Mouse (Mus musculus): Measurements from ENCODE around the gene Kcnk2. TPM values are rescaled to one million over a fixed set of nuclear protein-coding genes. Genes with fewer than 3 reads are reported as not detected.

Kcnk2 gene
- polyA plus RNA-seq, 1 experiment = 0.05 TPM

DNA sequence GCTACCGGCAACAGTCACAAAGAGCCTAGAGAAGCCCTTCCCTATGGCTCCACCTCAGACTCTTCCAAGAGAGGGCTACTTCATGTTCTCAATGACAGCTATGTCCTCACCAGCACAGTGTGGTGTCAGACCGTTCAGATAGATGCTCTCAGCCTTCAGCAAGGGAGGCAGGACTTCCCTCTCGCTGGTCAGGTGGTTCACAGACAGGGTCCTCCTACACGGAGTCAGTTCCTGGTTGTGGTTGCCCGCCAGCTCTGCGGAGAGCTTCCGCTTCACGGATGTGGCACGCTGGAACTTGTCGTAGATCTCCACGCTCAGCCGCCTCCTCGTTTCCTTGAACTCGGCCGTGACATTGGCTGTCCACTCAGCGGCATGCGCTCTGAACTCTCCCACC lies 192.4 kb downstream of the Kcnk2 start:
- DNase-seq (ENCODE audit: low read depth in 1 of 2, low spot score in 2 of 2) = no peak
- Histone ChIP-seq H3K4me1 (ENCODE audit: control insufficient read depth, insufficient read depth, insufficient read length) (no peaks in the 10 kb centered on the region), H3K27ac (ENCODE audit: insufficient read depth, low read length) (no peak overlapping the region), H3K4me3 (ENCODE audit: extremely low read depth, insufficient read depth, insufficient read length) (no peak overlapping the region), H3K36me3 (ENCODE audit: control insufficient read depth, insufficient read depth, low read length) (no peaks in the 10 kb centered on the region), H3K27me3 (ENCODE audit: control insufficient read depth, insufficient read depth, low read length) (no peaks in the 10 kb centered on the region)
- 88% methylated on average over 17 of the region's 17 CpGs for WGBS
- TF ChIP-seq CTCF (IDR thresholded peaks at IDR 0.05; ENCODE audit: extremely low read depth, insufficient read depth, insufficient read length, insufficient replicate concordance) (no peak), POLR2A (IDR thresholded peaks at IDR 0.05; ENCODE audit: low read depth, low read length) (no peak)

DNA sequence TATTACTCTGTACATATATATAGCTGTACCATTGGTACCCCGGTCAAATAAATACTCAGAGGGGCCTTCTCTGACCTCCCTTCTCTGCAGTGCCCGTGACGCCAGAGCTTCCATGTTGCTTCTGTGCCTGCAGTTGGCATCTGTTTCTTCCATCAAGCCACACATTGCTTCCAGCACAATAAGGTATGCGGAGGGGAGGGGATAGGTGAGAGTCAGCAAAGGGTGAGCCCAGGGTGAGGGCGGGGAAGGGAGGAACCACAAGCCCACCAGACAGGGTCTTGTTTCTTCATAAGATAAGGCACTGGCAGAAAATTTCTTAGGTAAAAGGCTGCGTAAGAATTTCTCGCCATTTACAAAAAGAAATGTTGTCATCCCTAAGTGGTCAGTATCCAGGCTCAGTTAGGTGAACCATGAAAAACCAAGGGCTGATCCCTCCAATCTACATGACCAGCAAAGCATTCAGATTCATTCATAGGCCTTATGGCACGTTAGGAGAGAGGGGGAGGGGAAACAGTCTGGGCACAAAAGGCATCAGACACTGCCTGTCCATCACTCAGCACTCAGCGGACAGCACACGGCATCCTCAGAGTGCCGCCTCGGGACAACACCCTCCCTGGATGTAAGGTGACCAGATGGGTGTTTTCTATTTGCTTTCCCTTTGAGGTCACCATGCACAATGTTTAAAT lies 192.9 kb downstream of the Kcnk2 start:
- Histone ChIP-seq H3K4me3 (ENCODE audit: extremely low read depth, insufficient read depth, insufficient read length) (no peak overlapping the region), H3K27me3 (ENCODE audit: control insufficient read depth, insufficient read depth, low read length) (no peaks in the 10 kb centered on the region), H3K27ac (ENCODE audit: insufficient read depth, low read length) (no peak overlapping the region), H3K4me1 (ENCODE audit: control insufficient read depth, insufficient read depth, insufficient read length) (no peaks in the 10 kb centered on the region), H3K36me3 (ENCODE audit: control insufficient read depth, insufficient read depth, low read length) (no peaks in the 10 kb centered on the region)
- 90% methylated on average over 12 of the region's 12 CpGs for WGBS
- no peak for DNase-seq (ENCODE audit: low read depth in 1 of 2, low spot score in 2 of 2)
- no peak for TF ChIP-seq CTCF (IDR thresholded peaks at IDR 0.05; ENCODE audit: extremely low read depth, insufficient read depth, insufficient read length, insufficient replicate concordance)

DNA sequence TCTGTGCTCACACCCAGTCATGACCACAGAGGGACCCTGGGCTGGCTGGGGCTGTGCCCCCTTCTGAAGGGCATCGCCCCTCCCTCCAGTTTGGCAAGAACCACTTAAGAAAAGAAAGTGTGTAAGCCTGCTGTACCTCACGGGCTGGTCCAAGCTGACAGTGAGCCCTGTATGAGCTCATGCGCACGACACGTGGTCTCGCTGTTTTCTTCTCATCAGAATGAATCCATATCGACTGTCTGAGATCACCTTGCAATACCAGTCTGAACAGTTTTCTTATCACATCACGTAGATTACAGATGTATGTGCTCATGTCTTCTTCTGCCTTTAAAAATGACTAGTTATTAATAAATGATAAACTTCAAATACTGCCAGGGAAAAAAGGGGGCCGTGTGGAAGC lies 193.5 kb downstream of the Kcnk2 start:
- Histone ChIP-seq H3K4me3 (ENCODE audit: extremely low read depth, insufficient read depth, insufficient read length) (no peak overlapping the region), H3K27me3 (ENCODE audit: control insufficient read depth, insufficient read depth, low read length) (no peaks in the 10 kb centered on the region), H3K27ac (ENCODE audit: insufficient read depth, low read length) (no peak overlapping the region), H3K36me3 (ENCODE audit: control insufficient read depth, insufficient read depth, low read length) (no peaks in the 10 kb centered on the region), H3K4me1 (ENCODE audit: control insufficient read depth, insufficient read depth, insufficient read length) (no peaks in the 10 kb centered on the region)
- 91% methylated on average over 9 of the region's 9 CpGs for WGBS
- TF ChIP-seq POLR2A (IDR thresholded peaks at IDR 0.05; ENCODE audit: low read depth, low read length) = no peak
- TF ChIP-seq CTCF (IDR thresholded peaks at IDR 0.05; ENCODE audit: extremely low read depth, insufficient read depth, insufficient read length, insufficient replicate concordance) = no peak
- DNase-seq (ENCODE audit: low read depth in 1 of 2, low spot score in 2 of 2) = no peak

DNA sequence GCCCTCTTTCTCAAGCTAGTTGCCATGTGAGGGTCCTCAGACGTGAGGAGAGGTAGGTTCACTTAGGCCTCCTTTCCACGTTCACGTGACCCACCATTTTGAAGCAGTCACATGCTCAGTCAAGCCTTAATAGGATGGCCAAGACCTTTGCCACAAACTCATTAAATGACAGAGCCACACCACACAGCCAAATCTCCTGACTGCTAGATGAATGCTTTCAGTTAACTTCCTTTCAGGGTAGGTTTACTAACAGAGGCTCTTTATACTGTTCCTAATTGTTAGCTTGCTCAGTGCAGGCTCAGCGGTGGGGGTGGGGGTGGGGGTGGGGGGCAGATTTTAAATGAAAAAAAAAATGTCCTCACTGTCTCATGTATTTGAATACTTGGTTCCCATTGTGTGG lies 206.3 kb downstream of the Kcnk2 start:
- Histone ChIP-seq H3K4me3 (ENCODE audit: extremely low read depth, insufficient read depth, insufficient read length) (no peak overlapping the region), H3K36me3 (ENCODE audit: control insufficient read depth, insufficient read depth, low read length) (no peaks in the 10 kb centered on the region), H3K4me1 (ENCODE audit: control insufficient read depth, insufficient read depth, insufficient read length) (no peaks in the 10 kb centered on the region), H3K27me3 (ENCODE audit: control insufficient read depth, insufficient read depth, low read length) (no peaks in the 10 kb centered on the region), H3K27ac (ENCODE audit: insufficient read depth, low read length) (no peak overlapping the region)
- no peak for DNase-seq (ENCODE audit: low read depth in 1 of 2, low spot score in 2 of 2)
- TF ChIP-seq CTCF (IDR thresholded peaks at IDR 0.05; ENCODE audit: extremely low read depth, insufficient read depth, insufficient read length, insufficient replicate concordance) (no peak), POLR2A (IDR thresholded peaks at IDR 0.05; ENCODE audit: low read depth, low read length) (no peak)
- 84% methylated on average over 4 of the region's 4 CpGs for WGBS

DNA sequence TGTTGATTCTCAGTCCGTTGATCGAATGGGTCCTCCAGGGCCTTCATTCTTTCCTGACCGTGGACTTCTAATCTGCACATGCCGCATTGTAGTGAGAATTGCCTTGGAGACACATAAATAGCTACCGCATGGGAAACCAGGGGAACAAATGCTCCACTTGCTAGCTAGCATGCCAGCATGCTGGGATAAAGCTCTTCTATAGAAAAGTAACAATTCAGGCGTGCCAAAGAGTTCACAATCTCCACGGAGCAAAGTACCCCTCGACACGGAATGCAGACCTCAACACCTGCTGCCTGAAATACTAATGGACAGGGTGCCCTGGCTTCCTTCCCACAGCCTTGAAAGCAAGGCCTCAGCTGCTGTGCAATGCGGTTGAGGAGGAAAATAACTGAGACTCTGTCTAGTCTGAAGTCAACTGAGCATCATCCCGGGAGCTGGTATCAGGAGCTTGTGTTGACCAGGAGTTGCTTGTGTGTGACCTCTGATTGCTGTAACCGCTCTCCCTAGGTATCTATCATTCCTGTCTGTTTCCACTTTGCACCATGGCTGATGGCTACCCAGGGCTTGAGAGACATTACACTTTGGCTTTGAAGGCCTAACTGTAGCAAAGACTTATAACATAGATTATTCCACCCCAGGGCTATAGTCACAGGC lies 214.2 kb downstream of the Kcnk2 start:
- TF ChIP-seq POLR2A (IDR thresholded peaks at IDR 0.05; ENCODE audit: low read depth, low read length) (no peak), CTCF (IDR thresholded peaks at IDR 0.05; ENCODE audit: extremely low read depth, insufficient read depth, insufficient read length, insufficient replicate concordance) (no peak)
- Histone ChIP-seq H3K36me3 (ENCODE audit: control insufficient read depth, insufficient read depth, low read length) (no peaks in the 10 kb centered on the region), H3K4me1 (ENCODE audit: control insufficient read depth, insufficient read depth, insufficient read length) (no peaks in the 10 kb centered on the region), H3K27ac (ENCODE audit: insufficient read depth, low read length) (no peak overlapping the region), H3K27me3 (ENCODE audit: control insufficient read depth, insufficient read depth, low read length) (no peaks in the 10 kb centered on the region), H3K4me3 (ENCODE audit: extremely low read depth, insufficient read depth, insufficient read length) (no peak overlapping the region)
- WGBS = 89% methylated on average over 12 of the region's 12 CpGs
- DNase-seq (ENCODE audit: low read depth in 1 of 2, low spot score in 2 of 2) = no peak

DNA sequence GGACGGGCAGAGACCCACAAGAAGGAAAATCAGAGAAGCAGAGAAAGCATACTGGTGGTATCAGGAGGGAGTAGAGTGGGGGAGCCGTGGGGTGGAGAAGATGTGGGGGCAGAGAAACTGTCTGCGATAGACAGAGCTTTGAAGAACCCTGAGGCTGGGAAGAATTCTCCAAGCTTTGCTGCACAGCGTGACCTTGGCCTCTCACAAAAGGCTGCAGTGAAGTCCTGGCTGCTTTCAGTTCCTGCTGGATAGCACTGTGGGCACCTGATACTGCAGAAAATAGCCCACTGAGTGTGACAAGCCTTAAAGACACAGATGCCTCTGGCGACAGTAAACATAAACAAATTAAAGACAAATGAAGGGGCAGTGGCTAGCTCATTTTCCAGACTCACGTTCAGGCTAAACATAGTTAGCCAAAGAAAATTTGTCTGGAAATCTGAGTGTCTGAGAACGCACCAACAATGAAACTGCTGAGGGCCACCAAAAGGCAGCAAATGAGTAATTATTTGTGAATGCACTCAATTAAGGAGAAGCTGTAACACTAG lies 216.8 kb downstream of the Kcnk2 start:
- no peak for DNase-seq (ENCODE audit: low read depth in 1 of 2, low spot score in 2 of 2)
- 62% methylated on average over 7 of the region's 7 CpGs for WGBS
- no peak overlapping the region for H3K27ac ChIP-seq (ENCODE audit: insufficient read depth, low read length)
- TF ChIP-seq POLR2A (IDR thresholded peaks at IDR 0.05; ENCODE audit: low read depth, low read length) (no peak), CTCF (IDR thresholded peaks at IDR 0.05; ENCODE audit: extremely low read depth, insufficient read depth, insufficient read length, insufficient replicate concordance) (no peak)
- H3K4me3 ChIP-seq (ENCODE audit: extremely low read depth, insufficient read depth, insufficient read length) = no peak overlapping the region
- H3K4me1 ChIP-seq (ENCODE audit: control insufficient read depth, insufficient read depth, insufficient read length) = no peaks in the 10 kb centered on the region
- H3K36me3 ChIP-seq (ENCODE audit: control insufficient read depth, insufficient read depth, low read length) = no peaks in the 10 kb centered on the region
- H3K27me3 ChIP-seq (ENCODE audit: control insufficient read depth, insufficient read depth, low read length) = no peaks in the 10 kb centered on the region

DNA sequence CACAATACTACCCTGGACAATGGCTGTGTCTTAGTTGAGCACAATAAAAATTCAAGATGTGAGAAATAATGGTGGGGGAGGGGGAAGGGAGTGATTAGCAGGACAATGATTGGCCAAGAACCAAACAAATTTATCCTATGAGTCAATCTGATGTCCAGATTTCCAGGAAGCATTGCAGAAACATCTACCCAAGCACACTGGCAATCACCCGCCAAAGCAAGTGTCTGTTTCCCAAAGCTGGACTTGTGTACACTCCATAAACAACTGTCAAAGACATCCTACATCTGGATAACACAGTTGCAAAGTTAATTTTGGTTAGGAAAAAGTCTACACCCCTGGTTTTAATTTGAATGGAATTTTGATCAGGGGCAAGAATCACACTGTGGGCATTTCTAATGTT lies 224.3 kb downstream of the Kcnk2 start:
- H3K4me1 ChIP-seq (ENCODE audit: control insufficient read depth, insufficient read depth, insufficient read length) = no peaks in the 10 kb centered on the region
- no peak overlapping the region for H3K27ac ChIP-seq (ENCODE audit: insufficient read depth, low read length)
- no peaks in the 10 kb centered on the region for H3K27me3 ChIP-seq (ENCODE audit: control insufficient read depth, insufficient read depth, low read length)
- no peak for TF ChIP-seq POLR2A (IDR thresholded peaks at IDR 0.05; ENCODE audit: low read depth, low read length)
- no peak for TF ChIP-seq CTCF (IDR thresholded peaks at IDR 0.05; ENCODE audit: extremely low read depth, insufficient read depth, insufficient read length, insufficient replicate concordance)
- no peak for DNase-seq (ENCODE audit: low read depth in 1 of 2, low spot score in 2 of 2)
- WGBS = 90% methylated on average over 1 of the region's 1 CpGs
- H3K4me3 ChIP-seq (ENCODE audit: extremely low read depth, insufficient read depth, insufficient read length) = no peak overlapping the region
- no peaks in the 10 kb centered on the region for H3K36me3 ChIP-seq (ENCODE audit: control insufficient read depth, insufficient read depth, low read length)
